Mouse (Mus musculus) forelimb bud, embryonic 11.5 days (tissue): ENCODE results near the gene Plod3.
"Not testable (repeated sequence)": the region's sequence is repeated elsewhere in the genome, so short reads cannot be mapped to it uniquely, and the experiment has no call there.

Experiments
- DNase-seq: peaks from one replicate; pipeline ENCODE4 v3.0.0-alpha.2; 2012; ENCODE audit warnings: low read depth, low spot score

Gene Plod3

DNA sequence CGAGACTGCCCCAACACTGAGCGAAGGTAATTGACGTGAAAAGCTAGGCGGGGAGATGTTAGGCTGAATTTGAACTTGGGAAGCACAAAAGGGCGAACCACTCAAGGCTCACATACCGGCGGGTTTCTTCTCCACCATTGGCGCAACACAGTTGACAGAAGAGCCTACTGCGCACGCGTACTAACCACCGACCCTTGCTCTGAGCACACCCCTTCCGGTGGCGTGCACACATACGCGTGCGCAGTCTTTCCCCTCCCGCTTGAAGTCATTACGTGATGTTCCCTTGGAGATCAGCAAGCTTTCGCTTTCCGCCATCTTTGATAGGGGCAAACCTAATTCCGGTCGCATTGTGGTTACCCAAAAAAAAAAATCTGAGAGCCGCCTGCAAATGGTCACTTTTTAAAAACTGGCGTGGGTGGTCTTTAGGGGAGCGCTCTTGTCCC lies at the start of gene Plod3:
Gene Plod3, plus strand, starts transcription at position 325 of the 443 bp plus-strand sequence.
- peak; percentile 100 for DNase-seq

DNA sequence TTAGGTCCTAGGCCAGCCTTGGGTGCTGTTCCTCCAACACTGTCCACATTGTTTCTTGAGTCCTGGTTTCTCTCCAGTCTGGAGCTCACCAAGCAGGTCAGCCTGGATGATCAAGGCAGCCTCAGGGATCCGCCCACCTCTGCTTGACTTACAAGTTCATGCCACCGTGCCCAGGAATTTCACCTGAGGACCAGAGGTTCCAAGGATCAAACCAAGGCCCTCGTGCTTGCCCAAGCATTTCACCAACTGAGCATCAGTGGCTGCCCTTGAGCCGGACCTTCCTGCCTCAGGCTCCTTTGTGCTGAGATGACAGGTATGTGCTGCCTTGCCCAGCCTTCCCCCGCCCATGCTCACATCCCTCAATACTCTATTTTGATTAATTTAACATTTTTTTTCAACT lies 49.2 kb upstream of the Plod3 start:
- no peak for DNase-seq

DNA sequence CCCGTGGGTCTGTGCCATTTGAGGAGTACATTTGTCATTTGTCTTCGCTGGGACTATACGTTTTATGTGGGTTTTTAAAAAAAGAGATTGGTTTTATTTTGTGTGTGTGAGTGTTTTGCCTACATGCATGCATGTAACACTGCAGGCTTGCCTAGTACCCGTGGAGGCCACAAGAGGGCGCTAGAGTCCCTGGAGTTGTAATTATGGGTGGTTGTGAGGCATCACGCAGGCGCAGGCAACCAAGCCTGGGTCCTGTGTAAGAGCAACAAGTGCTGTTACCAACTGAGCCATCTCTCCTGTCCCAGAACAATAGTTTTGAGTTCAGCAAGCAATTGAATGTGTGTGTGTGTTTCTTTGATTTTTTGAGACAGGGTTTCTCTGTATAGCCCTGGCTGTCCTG lies 47.5 kb upstream of the Plod3 start:
- DNase-seq: no peak

DNA sequence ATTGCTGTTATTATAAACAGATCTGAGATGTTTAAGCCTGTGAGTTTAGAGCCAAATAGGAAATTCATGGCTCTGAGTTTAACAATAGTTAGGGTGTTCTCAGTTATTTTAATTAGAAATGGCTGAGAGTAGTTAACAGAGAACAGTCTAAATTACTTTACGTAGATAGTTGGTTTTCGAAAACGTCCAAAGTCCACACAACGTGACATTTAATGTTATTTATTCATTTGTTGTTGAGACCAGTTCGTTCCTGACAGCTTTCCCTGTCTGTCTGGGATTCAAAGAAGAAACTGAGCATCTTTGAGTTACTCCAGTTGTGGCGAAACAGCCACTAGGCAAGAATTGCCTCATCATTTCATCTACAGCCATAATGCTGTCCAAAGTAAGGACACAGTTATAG lies 46.8 kb upstream of the Plod3 start:
- DNase-seq: not testable (repeated sequence)

DNA sequence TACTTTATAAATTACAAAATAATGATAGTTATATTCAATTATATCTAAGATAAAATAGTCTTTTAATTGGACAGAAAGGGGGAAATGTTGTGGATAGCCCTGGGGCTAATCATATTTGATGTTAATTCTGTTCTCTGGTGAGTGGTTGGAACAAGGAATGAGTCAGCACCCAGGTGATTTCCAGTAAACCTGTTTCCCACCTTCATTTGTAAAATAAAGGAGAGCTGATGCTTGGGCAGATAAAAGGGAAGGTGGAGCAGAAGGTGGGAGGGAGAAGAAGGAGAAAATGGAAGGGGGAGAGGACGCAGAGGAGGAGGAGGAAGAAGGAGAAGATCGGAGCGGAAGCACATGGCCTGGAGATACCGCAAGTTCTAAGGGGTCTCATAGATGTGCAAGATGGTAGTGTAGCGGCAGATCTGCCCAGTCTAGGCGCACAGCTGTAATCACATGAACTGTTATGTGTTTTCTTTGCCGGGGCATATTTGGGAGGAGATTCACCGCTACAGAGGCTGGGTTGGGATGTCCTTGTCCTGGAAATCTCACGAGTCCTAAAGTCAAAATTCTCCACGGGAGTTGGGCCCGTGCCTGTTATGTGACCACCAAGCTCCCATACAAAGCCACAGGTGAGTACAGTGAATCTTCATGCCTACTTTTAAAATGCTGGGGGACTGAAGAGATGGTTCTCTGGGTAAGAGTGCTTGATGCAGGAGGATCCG lies 45.8 kb upstream of the Plod3 start:
- no peak for DNase-seq

DNA sequence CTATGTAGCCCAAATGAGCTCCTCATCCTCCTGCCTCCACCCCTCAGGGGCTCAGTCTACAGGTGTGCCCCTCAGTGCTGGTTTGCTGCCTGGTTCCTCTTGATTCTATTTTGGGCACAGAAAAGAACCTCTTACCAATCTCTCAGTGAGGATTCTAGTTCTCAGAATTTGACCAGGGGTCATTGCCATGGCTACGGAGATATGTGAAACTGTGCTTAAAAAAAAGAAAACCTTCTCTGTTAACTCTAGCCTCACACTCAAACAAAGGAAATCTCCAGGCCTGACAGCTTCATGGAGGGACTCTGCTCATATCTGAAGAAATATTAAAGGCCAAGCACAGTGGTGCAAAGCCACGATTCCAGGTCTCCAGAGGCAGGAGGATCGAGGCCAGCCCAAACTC lies 44.0 kb upstream of the Plod3 start:
- no peak for DNase-seq

DNA sequence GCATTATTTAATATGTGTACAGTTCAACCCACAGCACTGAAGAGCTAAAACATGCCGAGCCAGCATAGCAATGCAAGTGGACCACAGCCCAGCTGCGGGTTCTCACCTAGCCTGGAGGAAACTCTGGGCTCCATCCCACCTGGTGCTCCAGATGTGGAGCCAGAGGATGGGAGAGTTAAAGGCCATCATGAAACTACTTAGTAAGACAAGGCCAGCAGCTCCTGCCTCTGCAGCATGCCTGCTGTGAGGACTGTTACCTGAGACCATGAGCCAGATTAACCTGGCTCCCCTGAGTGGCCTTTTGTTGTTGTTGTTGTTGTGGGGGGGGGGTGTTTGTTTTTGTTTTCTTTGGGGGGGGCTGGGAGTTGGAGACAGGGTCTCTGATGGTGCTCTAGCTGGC lies 43.4 kb upstream of the Plod3 start:
- DNase-seq: no peak

DNA sequence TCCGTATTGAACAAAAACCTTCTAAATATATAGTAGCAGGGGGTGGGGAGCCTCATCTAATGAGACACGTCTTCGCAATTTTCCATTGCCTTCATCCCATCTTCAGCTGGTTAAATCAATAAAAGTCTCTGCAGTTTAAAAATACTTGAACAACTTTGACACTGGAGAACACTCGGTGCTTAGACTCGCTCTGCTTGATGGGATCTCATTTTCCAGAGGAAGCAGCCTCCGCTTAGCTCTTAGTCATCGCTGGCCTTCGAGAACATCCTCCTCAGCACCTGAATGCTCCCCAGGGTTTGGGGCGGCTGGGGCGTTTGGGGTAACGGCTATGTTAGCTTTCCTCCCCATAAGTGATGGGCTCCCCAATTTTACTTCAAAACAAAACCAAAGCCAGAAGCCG lies 41.7 kb upstream of the Plod3 start:
- DNase-seq: no peak

DNA sequence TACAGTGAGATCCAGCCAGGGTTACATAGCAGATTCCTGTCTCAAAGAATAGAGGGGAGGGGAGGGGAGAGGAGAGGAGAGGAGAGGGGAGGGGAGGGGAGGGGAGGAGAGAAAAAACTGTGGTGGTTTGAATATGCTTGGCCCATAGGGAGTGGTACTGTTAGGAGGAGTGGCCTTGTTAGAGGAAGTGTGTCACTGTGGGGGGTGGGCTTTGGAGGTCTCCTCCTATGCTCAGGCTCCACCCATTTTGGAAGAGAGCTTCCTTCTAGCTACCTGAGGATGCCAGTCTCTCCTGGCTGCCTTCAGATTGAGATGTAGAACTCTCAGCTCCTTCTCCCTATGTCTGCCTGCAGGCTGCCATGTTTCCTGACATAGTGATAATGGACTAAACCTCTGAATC lies 38.9 kb upstream of the Plod3 start:
- DNase-seq: no peak

DNA sequence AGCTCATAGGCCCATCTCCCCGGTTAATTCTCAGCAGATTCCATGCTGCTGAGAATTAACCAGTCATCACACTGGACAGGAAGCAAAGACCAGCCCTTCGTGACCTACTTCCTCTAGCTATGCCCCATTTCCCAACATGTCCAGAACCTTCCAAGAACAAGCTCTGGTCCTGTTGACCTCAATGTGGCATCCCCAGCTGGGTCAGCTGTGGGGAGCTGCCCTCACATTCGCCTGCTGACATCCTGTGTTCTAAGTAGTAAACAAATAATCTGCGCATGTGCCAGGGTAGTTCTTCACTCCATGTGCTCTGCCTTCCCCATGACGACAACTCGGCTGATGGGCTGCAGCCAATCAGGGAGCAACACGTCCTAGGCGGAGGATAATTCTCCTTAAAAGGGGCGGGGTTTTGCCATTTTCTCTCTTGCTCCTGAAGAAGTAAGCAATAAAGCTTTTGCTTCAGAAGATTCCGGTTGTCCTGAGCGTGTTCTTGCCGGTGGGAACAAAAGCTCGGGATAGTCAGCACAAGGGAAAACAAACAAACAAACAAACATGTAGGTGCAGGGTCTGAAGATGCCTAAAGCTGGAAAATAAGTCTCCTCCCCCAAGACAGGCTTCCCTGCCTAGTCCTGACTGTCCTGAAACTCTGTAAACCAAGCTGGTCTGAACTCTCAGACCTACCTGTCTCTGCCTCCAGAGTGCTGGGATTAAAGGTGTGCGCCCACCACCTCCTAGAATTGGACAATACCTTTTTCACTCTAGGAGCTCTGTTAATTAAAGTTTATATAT lies 37.1 kb upstream of the Plod3 start:
- not testable (repeated sequence) for DNase-seq

DNA sequence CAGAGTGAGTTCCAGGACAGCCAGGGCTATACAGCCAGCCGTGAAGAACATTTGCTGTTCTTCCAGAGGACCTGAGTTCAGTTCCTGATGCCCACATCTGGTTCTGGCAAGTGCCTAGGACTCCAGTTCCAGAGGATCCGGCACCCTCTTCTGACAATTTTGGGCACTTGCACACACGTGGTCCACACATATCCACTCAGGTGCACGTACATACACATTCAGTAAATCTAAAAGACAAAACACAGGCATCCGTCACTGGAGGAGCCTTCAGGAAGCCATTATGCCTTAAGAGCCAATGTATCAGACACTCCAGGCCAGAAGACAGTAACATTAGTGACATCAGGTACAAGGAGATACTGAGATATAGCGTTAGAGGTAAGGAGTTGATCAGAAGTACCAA lies 36.3 kb upstream of the Plod3 start:
- DNase-seq: no peak

DNA sequence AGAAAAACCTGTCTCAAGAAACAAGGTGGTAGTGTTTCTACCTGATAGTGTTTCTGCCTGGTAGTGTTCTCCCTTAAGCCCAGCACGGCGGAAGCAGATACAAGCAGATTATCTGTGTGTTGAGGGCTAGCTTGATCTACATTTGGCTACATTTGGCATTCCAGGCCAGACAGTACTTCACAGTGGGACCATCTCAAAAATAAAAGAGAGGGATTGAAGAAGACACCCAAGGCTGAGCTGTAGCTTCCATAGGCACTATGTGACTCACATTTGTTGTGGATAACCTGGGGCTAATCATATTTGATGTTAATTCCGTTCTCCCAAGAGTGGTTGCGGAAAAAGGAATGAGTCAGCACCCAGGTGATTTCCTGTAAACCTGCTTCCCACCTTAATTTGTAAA lies 34.7 kb upstream of the Plod3 start:
- DNase-seq: no peak

DNA sequence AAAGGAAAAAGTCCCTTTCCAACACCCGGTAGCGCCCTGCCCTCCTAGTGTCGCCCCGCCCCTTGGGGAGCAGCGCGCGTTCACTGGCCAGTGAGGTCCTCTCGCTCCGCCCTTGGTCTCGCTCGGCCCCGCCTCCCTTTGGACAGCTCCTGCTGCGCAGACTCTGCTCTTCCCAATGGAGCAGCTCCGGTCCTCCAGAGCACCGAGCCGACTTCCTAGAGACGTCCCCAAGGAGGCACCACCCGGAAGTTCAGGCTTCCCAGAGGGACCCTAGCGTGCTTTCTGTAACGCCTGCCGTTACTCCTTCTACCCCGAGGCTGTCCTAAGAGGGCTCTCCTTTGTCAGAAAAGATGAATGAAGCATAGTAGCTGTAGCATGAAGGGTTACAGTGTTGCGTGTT lies 33.8 kb upstream of the Plod3 start, which contains the start of gene Fis1:
Gene Fis1, plus strand, starts transcription at position 261 of the 400 bp plus-strand sequence.
- peak; percentile 97 for DNase-seq

DNA sequence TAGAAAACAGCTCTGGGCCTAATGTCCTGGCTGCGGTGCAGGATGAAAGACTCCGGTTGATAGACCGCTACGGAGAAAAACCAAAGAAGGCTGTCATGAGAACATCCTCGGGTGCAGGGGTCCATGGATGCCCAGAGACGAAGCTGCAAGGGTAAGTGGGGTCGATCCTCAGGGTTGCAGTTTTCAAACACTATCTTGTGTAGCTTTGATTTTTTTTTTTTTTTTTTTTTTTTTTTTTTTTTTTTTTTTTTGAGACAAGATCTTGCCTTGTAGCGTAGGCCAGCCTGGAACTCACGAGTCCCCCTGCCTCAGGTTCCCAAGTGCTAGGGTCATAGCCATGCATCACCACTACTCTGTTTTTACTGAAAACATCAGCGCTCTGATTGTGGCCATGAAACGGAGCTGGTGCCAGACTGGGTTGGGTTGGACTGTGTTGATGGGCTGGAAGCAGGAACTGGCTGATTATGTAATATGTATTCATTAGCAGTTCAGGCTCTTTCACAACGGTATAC lies 33.3 kb upstream of the Plod3 start:
- no peak for DNase-seq

DNA sequence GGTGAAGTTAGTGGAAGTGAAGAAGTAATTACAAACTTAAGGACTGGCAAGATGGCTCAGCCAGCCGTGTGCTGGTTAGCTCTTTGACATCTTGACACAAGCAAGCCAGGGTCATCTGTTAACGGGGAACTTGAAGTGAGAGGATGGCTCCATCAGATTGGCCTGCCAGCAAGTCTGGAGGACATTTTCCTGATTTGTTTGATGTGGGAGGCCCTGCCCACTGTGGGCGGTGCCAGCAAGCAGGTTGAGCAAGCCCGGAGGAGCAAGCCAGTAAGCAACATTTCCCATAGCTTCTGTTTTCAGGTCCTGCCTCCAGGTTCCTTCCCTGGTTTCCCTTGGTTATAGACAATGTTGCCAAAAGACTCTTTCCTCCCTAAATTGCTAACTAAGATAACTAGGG lies 31.2 kb upstream of the Plod3 start:
- no peak for DNase-seq

DNA sequence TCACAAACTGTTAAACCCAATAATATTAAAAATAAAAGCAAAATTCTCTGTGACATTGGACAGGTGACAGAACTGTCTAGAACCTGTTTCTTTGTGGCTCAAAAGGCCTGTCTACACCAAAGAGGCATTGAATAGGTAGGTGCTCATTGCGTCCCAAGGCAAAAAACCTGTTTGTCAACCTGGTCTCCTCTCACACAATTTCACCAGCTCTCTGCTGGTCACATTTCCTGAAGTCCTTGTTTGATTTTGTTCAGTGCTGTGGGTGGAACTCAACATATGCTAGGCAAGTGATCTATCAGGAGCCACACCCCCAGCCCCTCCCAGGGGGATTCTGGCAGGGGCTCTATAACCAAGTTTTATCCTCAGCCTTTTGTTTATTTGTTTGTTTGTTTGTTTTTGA lies 29.6 kb upstream of the Plod3 start:
- no peak for DNase-seq

DNA sequence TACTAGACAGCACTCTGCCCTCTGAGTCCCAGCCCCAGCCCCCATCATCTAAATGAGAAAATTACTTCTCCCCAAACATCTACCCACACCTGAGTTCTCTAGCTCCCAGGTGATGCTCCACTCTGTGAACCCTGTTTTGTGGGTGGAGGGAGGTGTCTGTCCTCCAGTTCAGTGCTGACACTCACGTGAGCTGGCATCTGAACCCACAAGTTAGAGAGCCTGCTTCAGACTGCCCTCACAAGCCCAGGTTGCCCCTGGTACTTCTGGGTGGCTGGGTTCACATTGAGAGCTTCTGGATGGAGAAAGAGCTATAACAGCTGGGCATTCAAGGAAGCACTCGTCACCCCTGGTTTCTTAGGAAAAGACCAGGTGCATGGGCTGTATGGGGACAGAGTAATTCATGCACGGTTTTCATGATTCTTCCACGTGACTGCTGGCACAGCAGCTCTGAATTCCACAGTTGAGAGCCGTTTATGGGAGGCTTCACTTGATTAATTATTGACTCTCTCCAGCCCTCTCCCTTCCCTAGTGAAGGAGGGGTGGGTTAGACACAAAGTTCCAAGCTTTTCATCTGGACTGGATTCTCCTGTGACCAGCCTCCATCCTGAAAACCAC lies 27.7 kb upstream of the Plod3 start:
- DNase-seq: no peak

DNA sequence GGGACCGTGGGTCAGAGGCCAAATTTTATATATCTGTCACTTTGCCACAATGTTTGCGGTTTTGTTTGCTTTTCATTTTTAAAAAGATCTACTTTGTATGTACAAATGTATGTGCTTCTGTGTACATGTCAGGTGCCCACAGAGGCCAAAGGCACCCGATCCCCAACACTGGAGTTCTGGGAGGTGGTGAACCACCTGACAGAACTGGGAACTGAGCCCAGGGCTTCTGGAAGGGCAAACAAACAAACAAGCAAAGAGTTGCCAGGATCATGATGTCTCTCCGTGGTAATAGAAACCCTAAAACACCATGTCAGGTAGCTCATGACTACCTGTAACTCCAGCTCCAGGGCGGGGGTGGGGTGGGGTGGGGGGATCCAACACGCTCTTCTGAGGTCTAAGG lies 26.8 kb upstream of the Plod3 start:
- no peak for DNase-seq

DNA sequence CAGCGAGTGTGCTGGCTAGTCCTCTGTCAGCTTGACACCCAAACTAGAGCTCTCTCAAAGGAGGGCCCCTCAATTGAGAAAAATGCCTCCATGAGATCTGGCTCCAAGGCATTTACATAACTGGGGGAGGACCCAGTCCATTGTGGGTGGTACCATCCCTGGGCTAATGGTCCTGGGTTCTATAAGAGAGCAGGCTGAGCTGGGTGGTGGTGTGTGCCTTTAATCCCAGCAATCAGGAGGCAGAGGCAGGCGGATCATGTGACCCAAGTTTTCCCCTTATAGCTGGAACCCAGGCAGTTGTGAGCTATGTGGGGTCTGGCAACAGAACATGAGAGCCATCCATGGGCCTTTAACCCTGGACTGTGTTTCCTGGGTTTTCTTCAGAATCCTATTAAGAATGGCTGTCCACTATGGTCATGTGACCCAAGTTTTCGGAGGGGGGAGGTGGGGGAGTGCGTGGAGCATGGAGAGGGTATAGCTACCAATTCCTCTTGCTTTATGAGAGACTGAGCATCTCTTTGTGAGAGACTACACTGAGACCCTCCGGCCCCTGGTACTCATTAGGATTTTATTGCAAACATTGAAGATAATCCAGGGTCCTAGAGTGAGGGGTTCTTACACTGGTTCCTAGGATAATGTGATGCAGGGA lies 25.4 kb upstream of the Plod3 start:
- DNase-seq: no peak

DNA sequence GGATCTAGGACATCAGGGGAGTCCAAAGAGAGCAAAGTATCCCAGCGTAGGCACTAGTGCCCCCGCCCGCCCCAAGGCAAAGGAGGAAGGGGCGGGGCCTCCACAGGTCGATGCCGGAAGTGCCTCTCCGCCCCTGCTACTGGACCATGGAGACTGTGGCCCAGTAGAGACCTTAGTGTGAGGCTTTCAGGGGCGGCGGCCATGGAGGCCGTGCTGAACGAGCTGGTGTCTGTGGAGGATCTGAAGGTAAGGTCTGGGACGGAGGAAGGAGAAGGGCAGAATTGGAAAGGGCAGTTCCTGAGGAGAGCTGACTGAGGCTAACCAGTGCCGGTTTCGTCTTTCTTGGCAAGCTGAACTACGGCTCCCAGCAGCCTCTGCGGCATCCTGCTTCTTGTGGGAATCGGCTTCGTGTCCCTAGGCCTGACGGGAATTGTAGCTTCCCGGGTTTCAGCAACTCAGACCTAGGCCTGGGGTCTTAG lies 24.8 kb upstream of the Plod3 start:
- peak; percentile 85 for DNase-seq

DNA sequence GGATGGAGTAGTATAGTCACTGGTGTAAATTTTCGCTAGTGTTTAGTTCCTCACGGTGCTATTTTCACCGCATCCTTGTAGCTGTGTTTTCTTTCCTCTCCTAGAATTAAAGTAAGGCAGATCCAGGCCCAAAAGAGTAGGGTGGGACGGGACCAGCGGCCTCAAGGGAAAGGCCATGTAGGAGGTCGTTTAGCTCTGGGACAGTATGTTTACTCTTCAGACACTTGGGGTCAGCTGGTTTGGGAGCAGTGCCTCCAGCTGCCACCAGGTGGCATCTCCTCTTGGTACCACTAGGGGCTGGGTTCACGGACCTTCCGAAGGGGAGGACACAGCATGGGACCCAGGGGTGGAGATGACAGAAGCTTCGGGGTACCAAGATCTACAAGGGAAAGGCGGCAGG lies 24.3 kb upstream of the Plod3 start:
- peak; percentile 77 for DNase-seq
